In the genomic region with DNA sequence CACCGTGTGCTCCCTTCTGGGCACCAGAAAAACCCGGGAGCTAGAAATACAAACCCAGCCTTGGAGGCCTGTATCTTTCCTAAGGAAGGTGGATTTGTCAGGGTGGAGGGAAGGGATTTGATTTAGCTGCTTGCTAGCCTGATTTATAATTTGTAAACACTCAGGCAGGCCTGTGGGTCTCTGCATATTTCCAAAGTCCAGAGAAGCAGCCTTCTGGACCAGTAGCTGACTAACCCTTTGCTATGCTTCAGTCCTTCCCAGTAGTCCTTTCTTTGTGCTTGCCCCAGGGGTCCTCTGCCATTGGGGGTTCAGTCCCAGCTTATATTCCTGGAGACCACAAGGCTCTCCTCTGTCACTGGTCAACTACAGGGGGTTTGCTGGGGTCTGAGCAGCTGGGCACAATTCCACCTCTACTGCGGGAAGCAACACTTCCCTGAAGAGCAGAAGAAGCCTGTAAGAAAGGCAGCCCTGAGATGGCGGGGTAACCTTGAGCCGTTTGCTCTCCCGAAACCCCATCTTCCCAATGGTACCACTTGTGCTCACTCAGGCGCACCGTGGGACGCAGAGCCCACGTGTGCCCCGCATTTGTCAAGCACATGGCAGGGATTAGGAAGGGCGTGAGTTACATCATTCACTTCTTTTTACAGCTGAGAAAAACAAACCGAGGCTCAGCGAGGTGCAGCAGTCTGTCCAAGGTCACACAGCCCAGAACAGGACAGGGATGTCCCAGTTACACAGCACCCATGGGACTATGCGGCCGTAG, we compare ENCODE assay signal across 8 mouse cellular contexts.
DNase-seq lines count a peak whose midpoint lies in the region; ATAC-seq and TF ChIP-seq lines count a peak whose summit lies in the region.

No protein-coding gene starts in this region.

- no peaks in the 10 kb centered on the region for H3K79me2 ChIP-seq in heart, adult 2 months (replicated peaks; ENCODE audit: control insufficient read depth, insufficient read depth, low read length)
- no peaks in the 10 kb centered on the region for H3K79me2 ChIP-seq in MEL (ENCODE audit: control insufficient read depth, insufficient read depth, low read length, poor library complexity)

- WGBS in heart, adult 2 months: 24% methylated on average over 16 of the region's 16 CpGs
- 4% methylated on average over 16 of the region's 16 CpGs for WGBS in forebrain, embryonic 15.5 days

- H3K27ac ChIP-seq in heart, adult 2 months: peak overlapping the region; percentile 98
- H3K27ac ChIP-seq in MEL (ENCODE audit: control insufficient read depth, low read depth, low read length): 0 out of 2 replicates have a peak overlapping the region, but pooled peaks have one; percentile 10
- peak overlapping the region; percentile 99 for H3K27ac ChIP-seq in forebrain, embryonic 15.5 days (replicated peaks)

- H3K4me3 ChIP-seq in heart, adult 2 months: peak overlapping the region; percentile 57
- H3K4me3 ChIP-seq in MEL (ENCODE audit: control insufficient read depth in 1 of 2, insufficient read depth in 1 of 2, low read depth in 2 of 2, low read length in 2 of 2): peak overlapping the region; percentile 47 to 61
- peak overlapping the region; percentile 36; the same call in 1 of the 2 replicates for H3K4me3 ChIP-seq in forebrain, embryonic 15.5 days

- no peaks in the 10 kb centered on the region for H3K9me3 ChIP-seq in MEL (replicated peaks; ENCODE audit: insufficient read depth, low read length)
- no peaks in the 10 kb centered on the region for H3K9me3 ChIP-seq in forebrain, embryonic 15.5 days

- peak overlapping the region; percentile 67 for H3K4me2 ChIP-seq in forebrain, embryonic 15.5 days (replicated peaks)

- DNase-seq in heart, adult 2 months: peak; percentile 36 to 57
- no peak for DNase-seq in heart, adult 11 months
- peak; percentile 28 for DNase-seq in MEL (ENCODE audit: low read depth, low spot score)
- DNase-seq in kidney, postnatal 4 days: peak; percentile 45 to 64
- peak; percentile 25 for DNase-seq in naive thymus-derived CD4-positive, alpha-beta T cell, adult 2 months (ENCODE audit: low read depth)
- no peak for DNase-seq in embryo, embryonic 10 days (ENCODE audit: low spot score)
- DNase-seq in spleen, postnatal 4 days (ENCODE audit: low spot score in 2 of 2): no peak

- H3K27me3 ChIP-seq in heart, adult 2 months (ENCODE audit: control insufficient read depth, insufficient read depth, low read length): no peaks in the 10 kb centered on the region
- no peaks in the 10 kb centered on the region for H3K27me3 ChIP-seq in MEL (ENCODE audit: control insufficient read depth in 1 of 2, insufficient read depth in 2 of 2, low read length in 2 of 2)
- H3K27me3 ChIP-seq in forebrain, embryonic 15.5 days: no peaks in the 10 kb centered on the region

- H3K36me3 ChIP-seq in heart, adult 2 months (ENCODE audit: control insufficient read depth, insufficient read depth, low read length): no peaks in the 10 kb centered on the region
- peaks cover 0 to 5% of the 10 kb centered on the region in 2 experiments; a peak in 2 of 4 replicates for H3K36me3 ChIP-seq in MEL (ENCODE audit: control insufficient read depth in 1 of 2, insufficient read depth in 2 of 2, low read length in 2 of 2)
- no peaks in the 10 kb centered on the region for H3K36me3 ChIP-seq in forebrain, embryonic 15.5 days

- no peak for ATAC-seq in forebrain, embryonic 15.5 days (replicated peaks)

- H3K4me1 ChIP-seq in heart, adult 2 months (ENCODE audit: control insufficient read depth, insufficient read depth, low read length): peaks cover 32% of the 10 kb centered on the region
- H3K4me1 ChIP-seq in MEL (ENCODE audit: control insufficient read depth in 1 of 2, insufficient read depth in 2 of 2, low read length in 2 of 2): peaks cover 6 to 24% of the 10 kb centered on the region in 2 experiments; a peak in 3 of 4 replicates
- peaks cover 73% of the 10 kb centered on the region for H3K4me1 ChIP-seq in forebrain, embryonic 15.5 days

- peak overlapping the region; percentile 72 for H3K9ac ChIP-seq in heart, adult 2 months (ENCODE audit: low read depth, low read length)
- H3K9ac ChIP-seq in MEL (ENCODE audit: control insufficient read depth, low read depth, low read length, poor library complexity, severe bottlenecking): peak overlapping the region; percentile 41
- peak overlapping the region; percentile 40 for H3K9ac ChIP-seq in forebrain, embryonic 15.5 days (replicated peaks)

- no peak for TF ChIP-seq POLR2A in heart, adult 2 months (IDR thresholded peaks at IDR 0.05; ENCODE audit: insufficient read depth, low read depth, low read length)
- TF ChIP-seq POLR2A in MEL (IDR thresholded peaks at IDR 0.05; ENCODE audit: control insufficient read depth in 1 of 2, insufficient read depth in 1 of 2, low read depth in 1 of 2, low read length in 2 of 2, poor library complexity in 1 of 2): no peak; a peak in 1 of 4 replicates

- no peak for TF ChIP-seq CTCF in heart, adult 2 months (IDR thresholded peaks at IDR 0.05)
- no peak for TF ChIP-seq CTCF in MEL (IDR thresholded peaks at IDR 0.05 in 2 of 3, conservative IDR thresholded peaks at IDR 0.05 in 1 of 3; ENCODE audit: control insufficient read depth in 1 of 3, insufficient read depth in 1 of 3, low read depth in 2 of 3, low read length in 3 of 3, poor library complexity in 1 of 3, severe bottlenecking in 1 of 3)

- no peak for TF ChIP-seq RAD21 in MEL (IDR thresholded peaks at IDR 0.05; ENCODE audit: low read depth, low read length)

- no peak for TF ChIP-seq EP300 in heart, adult 2 months (IDR thresholded peaks at IDR 0.05; ENCODE audit: insufficient read depth, low read depth, low read length)
- TF ChIP-seq EP300 in MEL (IDR thresholded peaks at IDR 0.05; ENCODE audit: low read depth in 1 of 2, low read length in 2 of 2): no peak

- intact Hi-C loops in heart, adult 2 months (cut with DNase I): loop anchor here (2.0 to 10.0 kb wide), 4 partner anchors 40 to 277 kb away; a partner anchor contains a TSS

TF ChIP-seq in MEL, 35 proteins besides CTCF, POLR2A, EP300 and RAD21:
- TF ChIP-seq MEF2A (IDR thresholded peaks at IDR 0.05; ENCODE audit: extremely low read depth, insufficient replicate concordance, low read depth, low read length, poor library complexity, severe bottlenecking): no peak
- TF ChIP-seq CHD2 (IDR thresholded peaks at IDR 0.05; ENCODE audit: low read length): no peak
- peak; percentile 75 for TF ChIP-seq MAX (IDR thresholded peaks at IDR 0.05; ENCODE audit: low read length)
- TF ChIP-seq MAZ (IDR thresholded peaks at IDR 0.05; ENCODE audit: low read depth, low read length): no peak
- TF ChIP-seq TBP (IDR thresholded peaks at IDR 0.05; ENCODE audit: low read depth, low read length): no peak
- no peak for TF ChIP-seq MYB (IDR thresholded peaks at IDR 0.05; ENCODE audit: low read depth, low read length)
- TF ChIP-seq MYC (IDR thresholded peaks at IDR 0.05; ENCODE audit: low read depth, low read length): peak; percentile 77; the same call in 1 of the 2 replicates
- TF ChIP-seq USF1 (IDR thresholded peaks at IDR 0.05; ENCODE audit: low read depth, low read length): no peak
- TF ChIP-seq MXI1 (IDR thresholded peaks at IDR 0.05; ENCODE audit: low read depth, low read length): peak; percentile 64; the same call in 1 of the 2 replicates
- TF ChIP-seq ELF1 (IDR thresholded peaks at IDR 0.05; ENCODE audit: low read depth, low read length): no peak

Comparison
In these comparisons a context has a peak if more than half of its experiments do, and no peak if none do; other contexts are left out.
1. DNase-seq: peak in heart, adult 2 months (2 of 2), MEL (single experiment), kidney, postnatal 4 days (2 of 2) and naive thymus-derived CD4-positive, alpha-beta T cell, adult 2 months (single experiment); none in heart, adult 11 months (single experiment), embryo, embryonic 10 days (single experiment) and spleen, postnatal 4 days (0 of 2).
2. H3K27ac ChIP-seq: peak in every context shown above with its lines; median percentile 99 in forebrain, embryonic 15.5 days; 98 in heart, adult 2 months; 10 in MEL.
3. Peak in every context shown above with its lines, with median percentiles within 50 percentile points of each other: H3K4me3 ChIP-seq and H3K9ac ChIP-seq.